Mouse (Mus musculus) ES-E14 (cell line): Measurements from ENCODE around the gene Lig3.
"Not testable (repeated sequence)": the region's sequence is repeated elsewhere in the genome, so short reads cannot be mapped to it uniquely, and the experiment has no call there.

Experiments
- CHD2 ChIP-seq: IDR thresholded peaks from 2 replicates; pipeline ENCODE4 v1.6.1; 2014; ENCODE audit warnings: mild to moderate bottlenecking, low read depth, low read length, inconsistent platforms
- HCFC1 ChIP-seq: IDR thresholded peaks from 2 replicates; pipeline ENCODE4 v1.6.1; 2012; ENCODE audit warnings: low read length, inconsistent platforms, borderline replicate concordance; ENCODE audit not compliant: insufficient read depth
- MAFK ChIP-seq: IDR thresholded peaks from 2 replicates; pipeline ENCODE4 v1.6.1; 2014; ENCODE audit warnings: mild to moderate bottlenecking, low read depth, low read length, inconsistent platforms; ENCODE audit not compliant: insufficient read depth
- ZNF384 ChIP-seq: IDR thresholded peaks from 2 replicates; pipeline ENCODE4 v1.6.1; 2012; ENCODE audit warnings: low read depth, low read length, inconsistent platforms

GRCm38 (mm10) chr11:82832402-82832801 is 51.5 kb downstream of the Lig3 start:
- not testable (repeated sequence) for TF ChIP-seq CHD2, HCFC1, MAFK, ZNF384
